Mouse (Mus musculus) kidney, adult 2 months (tissue): ENCODE data around the gene Ndufv1. TPM values are rescaled to one million over a fixed set of nuclear protein-coding genes. Genes with fewer than 3 reads are reported as not detected.

ENCODE experiments used
- DNase-seq: peaks from one replicate; pipeline ENCODE4 v3.0.0; 2021
- H3K27ac ChIP-seq: fragments of 200-500 bp; 2 replicates; pipeline ENCODE4 v1.5.1; 2012; ENCODE audit warnings: low read depth, low read length, control low read depth, inconsistent platforms; ENCODE audit not compliant: insufficient read depth
- H3K27me3 ChIP-seq: fragments of 200-500 bp; replicated peaks from 2 replicates; pipeline ENCODE4 v1.6.1; 2012; ENCODE audit warnings: mild to moderate bottlenecking, moderate library complexity, low read length, inconsistent platforms; ENCODE audit not compliant: control insufficient read depth, insufficient read depth
- H3K36me3 ChIP-seq: fragments of 200-500 bp; 2 replicates; pipeline ENCODE4 v1.6.1; 2012; ENCODE audit warnings: mild to moderate bottlenecking, moderate library complexity, low read length, inconsistent platforms; ENCODE audit not compliant: control insufficient read depth, insufficient read depth
- H3K4me1 ChIP-seq: fragments of 200-500 bp; 2 replicates; pipeline ENCODE4 v1.6.1; 2011; ENCODE audit warnings: low read length; ENCODE audit not compliant: control insufficient read depth, insufficient read depth
- H3K4me3 ChIP-seq: fragments of 200-500 bp; 2 replicates; pipeline ENCODE4 v1.5.1; 2011; ENCODE audit warnings: mild to moderate bottlenecking, low read depth, low read length, control low read depth; ENCODE audit not compliant: insufficient read depth
- CTCF ChIP-seq: fragments of 200-500 bp; conservative IDR thresholded peaks from 2 replicates; pipeline ENCODE4 v1.5.1; 2011; ENCODE audit warnings: low read depth, mild to moderate bottlenecking, control low read depth, low read length, moderate library complexity, mixed read lengths; ENCODE audit not compliant: insufficient read depth, insufficient read length
- POLR2A ChIP-seq: fragments of 200-500 bp; IDR thresholded peaks from one replicate; pipeline ENCODE4 v1.6.1; 2011; ENCODE audit warnings: low read depth, low read length, control low read depth
- WGBS: fragments of 180-500 bp; shearing (Covaris S2); methylation state at CpG from one replicate; pipeline ENCODE4 v1.1.7; 2018; 5-methylcytosine and 5-hydroxymethylcytosine counted together
- polyA plus RNA-seq: library from polyadenylated mRNA; depleted of rRNA; stranded (reverse); fragments of >200 nt; gene quantifications from 2 replicates; pipeline ENCODE4 v1.2.3, GENCODE M21; 2012

Gene Ndufv1
- polyA plus RNA-seq, 1 experiment, result 532 TPM

DNA sequence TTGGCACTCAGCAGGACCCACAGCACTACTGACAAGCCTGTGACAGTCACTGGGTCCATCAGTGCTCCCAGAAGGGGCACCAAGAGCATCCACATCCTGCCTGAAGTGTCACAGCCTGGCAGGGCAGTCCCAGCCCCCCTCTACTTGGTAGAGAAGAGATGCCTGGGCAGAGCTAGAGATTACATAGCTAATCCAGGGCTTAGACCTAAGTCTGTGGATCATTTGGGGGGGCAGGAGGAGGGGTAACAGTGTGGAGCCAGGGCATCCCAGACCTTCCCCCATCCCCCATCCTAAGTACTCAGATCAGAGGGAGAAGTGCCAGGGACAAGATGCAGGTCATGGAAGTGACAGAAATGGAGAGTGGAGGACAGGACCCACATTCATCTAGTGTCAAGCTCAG lies 2.2 kb upstream of the Ndufv1 start:
- Histone ChIP-seq H3K4me3 (no peak overlapping the region), H3K36me3 (no peaks in the 10 kb centered on the region), H3K27ac (no peak overlapping the region), H3K27me3 (no peaks in the 10 kb centered on the region), H3K4me1 (peaks cover 8% of the 10 kb centered on the region; the same call in 1 of the 2 replicates)
- TF ChIP-seq CTCF (no peak), POLR2A (no peak)
- no peak for DNase-seq

GRCm38 (mm10) chr19:4013066-4013465 lies 460 bp upstream of the Ndufv1 start:
- TF ChIP-seq POLR2A, result no peak
- TF ChIP-seq CTCF, result no peak
- no peak for DNase-seq
- Histone ChIP-seq H3K27ac (peak overlapping the region; percentile 18; the same call in 1 of the 2 replicates), H3K36me3 (peaks cover 2% of the 10 kb centered on the region), H3K27me3 (no peaks in the 10 kb centered on the region), H3K4me3 (peak overlapping the region; percentile 45), H3K4me1 (peaks cover 8% of the 10 kb centered on the region; the same call in 1 of the 2 replicates)
- WGBS, result 21% methylated on average over 9 of the region's 9 CpGs

DNA sequence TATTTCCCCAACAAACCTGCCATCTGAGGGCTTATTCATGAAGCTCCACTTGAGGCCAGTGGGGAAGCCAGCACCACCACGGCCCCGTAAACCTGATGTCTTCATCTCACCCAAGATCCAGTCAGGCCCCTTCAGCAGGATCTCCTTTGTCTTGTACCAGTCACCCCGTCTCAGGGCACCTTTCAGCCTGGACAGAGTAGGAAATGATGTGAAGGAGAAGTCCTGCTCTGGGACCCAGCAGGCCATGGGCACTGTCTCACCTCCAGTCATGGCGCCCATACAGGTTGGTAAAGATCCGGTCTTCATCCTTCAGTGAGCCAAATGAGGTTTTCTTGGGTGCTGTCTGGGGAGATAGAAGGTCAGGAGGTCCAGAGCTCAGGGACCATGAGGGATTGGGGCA lies 1.5 kb downstream of the Ndufv1 start:
- TF ChIP-seq CTCF, result no peak
- no peak for TF ChIP-seq POLR2A
- peaks cover 2% of the 10 kb centered on the region for H3K36me3 ChIP-seq
- H3K27me3 ChIP-seq, result no peaks in the 10 kb centered on the region
- DNase-seq, result no peak
- WGBS, result 97% methylated on average over 5 of the region's 5 CpGs
- H3K27ac ChIP-seq, result no peak overlapping the region
- peaks cover 8% of the 10 kb centered on the region; the same call in 1 of the 2 replicates for H3K4me1 ChIP-seq
- no peak overlapping the region for H3K4me3 ChIP-seq

GRCm38 (mm10) chr19:4005971-4006370 lies 6.6 kb downstream of the Ndufv1 start:
- Histone ChIP-seq H3K36me3 (peaks cover 2% of the 10 kb centered on the region), H3K4me3 (no peak overlapping the region), H3K4me1 (peaks cover 13% of the 10 kb centered on the region), H3K27ac (no peak overlapping the region), H3K27me3 (no peaks in the 10 kb centered on the region)
- WGBS, result 94% methylated on average over 8 of the region's 8 CpGs
- no peak for DNase-seq
- TF ChIP-seq CTCF (no peak), POLR2A (no peak)

DNA sequence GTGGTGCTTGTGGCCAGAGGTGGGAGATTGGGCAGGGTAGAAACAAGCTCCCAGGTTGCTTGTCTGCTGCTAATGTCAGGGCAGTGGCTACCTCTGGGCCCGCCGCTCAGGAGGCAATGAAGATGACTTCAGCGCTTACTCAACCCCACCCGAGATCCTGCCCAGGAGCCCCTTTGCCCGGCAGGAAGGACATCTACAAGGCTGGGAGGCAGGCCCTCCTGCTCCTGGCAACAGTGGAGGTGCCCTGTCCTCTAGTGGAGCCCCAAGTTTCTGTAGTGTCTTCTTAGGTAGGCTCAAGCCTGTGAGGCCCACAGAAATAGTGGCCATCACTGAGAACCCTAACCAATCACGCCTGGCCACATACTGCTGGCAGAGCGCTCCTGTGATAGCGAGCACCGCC lies 7.5 kb downstream of the Ndufv1 start:
- Histone ChIP-seq H3K27ac (no peak overlapping the region), H3K36me3 (peaks cover 2% of the 10 kb centered on the region), H3K4me3 (no peak overlapping the region), H3K4me1 (peaks cover 15% of the 10 kb centered on the region), H3K27me3 (no peaks in the 10 kb centered on the region)
- no peak for TF ChIP-seq POLR2A
- no peak for TF ChIP-seq CTCF
- WGBS, result 87% methylated on average over 9 of the region's 9 CpGs
- DNase-seq, result no peak

GRCm38 (mm10) chr19:4004331-4004730 lies 8.3 kb downstream of the Ndufv1 start:
- no peak for DNase-seq
- Histone ChIP-seq H3K27me3 (no peaks in the 10 kb centered on the region), H3K36me3 (peaks cover 2% of the 10 kb centered on the region), H3K4me1 (peaks cover 18% of the 10 kb centered on the region), H3K27ac (no peak overlapping the region), H3K4me3 (no peak overlapping the region)
- TF ChIP-seq CTCF, result no peak
- no peak for TF ChIP-seq POLR2A
- WGBS, result 87% methylated on average over 15 of the region's 15 CpGs

GRCm38 (mm10) chr19:4003641-4004040 lies 9.0 kb downstream of the Ndufv1 start:
- H3K4me1 ChIP-seq, result peaks cover 18% of the 10 kb centered on the region

DNA sequence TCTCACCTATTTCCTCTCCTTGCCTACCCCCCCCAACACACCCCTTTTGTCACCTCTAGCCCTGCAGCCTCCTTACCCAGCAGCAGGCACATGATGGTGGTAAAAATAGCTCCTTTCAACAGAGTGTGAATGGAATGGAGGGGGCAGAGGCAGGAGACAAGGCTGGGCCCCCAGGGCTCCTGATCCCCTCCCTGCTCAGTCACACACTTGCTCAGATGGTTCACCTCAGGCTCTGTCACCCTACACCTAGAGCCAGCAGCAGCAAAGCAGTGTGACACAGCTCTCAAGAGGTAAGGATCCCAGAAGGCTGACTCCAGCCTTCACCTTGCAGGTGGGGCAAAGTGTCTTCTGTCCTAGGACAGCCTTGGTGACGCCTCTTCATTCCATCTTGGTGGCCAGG lies 9.5 kb downstream of the Ndufv1 start, which contains the start of gene Doc2g:
Gene Doc2g (plus strand): TSS at position 202 of the 400 bp plus-strand sequence.
- Histone ChIP-seq H3K27me3 (no peaks in the 10 kb centered on the region), H3K27ac (no peak within 1 kb of the TSS), H3K4me3 (no peak within 1 kb of the TSS), H3K36me3 (no peaks in the 10 kb centered on the region; the same call in 1 of the 2 replicates), H3K4me1 (peaks cover 18% of the 10 kb centered on the region)
- no peak for TF ChIP-seq POLR2A
- no peak for TF ChIP-seq CTCF
- 88% methylated on average over 1 of the region's 1 CpGs for WGBS
- no peak for DNase-seq

More at GRCm38 (mm10) chr19:4003641-4004040, 9.0 kb downstream of the Ndufv1 start:
- DNase-seq, result no peak
- Histone ChIP-seq H3K27ac (no peak overlapping the region), H3K4me3 (no peak overlapping the region), H3K36me3 (peaks cover 2% of the 10 kb centered on the region), H3K27me3 (no peaks in the 10 kb centered on the region)
- WGBS, result 74% methylated on average over 12 of the region's 12 CpGs
- TF ChIP-seq CTCF (no peak), POLR2A (no peak)
